Mouse (Mus musculus): ENCODE results near the gene Nutm2. TPM values are rescaled to one million over a fixed set of nuclear protein-coding genes. Genes with fewer than 3 reads are reported as not detected.

Gene Nutm2
- total RNA-seq (2023) = not detected

DNA sequence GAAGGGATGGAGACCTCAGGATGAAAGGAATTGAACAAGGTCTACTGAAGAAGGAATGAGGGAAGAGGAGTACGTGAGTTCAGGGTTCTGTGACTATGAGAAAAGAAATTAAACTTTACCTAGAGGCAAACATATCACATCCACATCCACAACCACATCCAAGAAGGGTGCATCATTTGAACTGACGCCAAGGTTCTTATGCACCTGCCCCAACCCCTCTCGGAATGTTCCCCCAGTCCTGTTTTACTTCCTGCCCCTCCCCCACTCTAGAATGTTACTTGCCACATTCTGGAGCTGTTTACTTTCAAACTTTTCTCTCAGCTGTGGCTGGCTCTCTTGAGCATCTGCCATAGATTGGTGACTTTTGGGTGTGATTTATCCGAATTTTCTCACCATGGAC, at the start of gene Nutm2:
Gene Nutm2 (plus strand): TSS at position 301 of the 400 bp plus-strand sequence.

DNA sequence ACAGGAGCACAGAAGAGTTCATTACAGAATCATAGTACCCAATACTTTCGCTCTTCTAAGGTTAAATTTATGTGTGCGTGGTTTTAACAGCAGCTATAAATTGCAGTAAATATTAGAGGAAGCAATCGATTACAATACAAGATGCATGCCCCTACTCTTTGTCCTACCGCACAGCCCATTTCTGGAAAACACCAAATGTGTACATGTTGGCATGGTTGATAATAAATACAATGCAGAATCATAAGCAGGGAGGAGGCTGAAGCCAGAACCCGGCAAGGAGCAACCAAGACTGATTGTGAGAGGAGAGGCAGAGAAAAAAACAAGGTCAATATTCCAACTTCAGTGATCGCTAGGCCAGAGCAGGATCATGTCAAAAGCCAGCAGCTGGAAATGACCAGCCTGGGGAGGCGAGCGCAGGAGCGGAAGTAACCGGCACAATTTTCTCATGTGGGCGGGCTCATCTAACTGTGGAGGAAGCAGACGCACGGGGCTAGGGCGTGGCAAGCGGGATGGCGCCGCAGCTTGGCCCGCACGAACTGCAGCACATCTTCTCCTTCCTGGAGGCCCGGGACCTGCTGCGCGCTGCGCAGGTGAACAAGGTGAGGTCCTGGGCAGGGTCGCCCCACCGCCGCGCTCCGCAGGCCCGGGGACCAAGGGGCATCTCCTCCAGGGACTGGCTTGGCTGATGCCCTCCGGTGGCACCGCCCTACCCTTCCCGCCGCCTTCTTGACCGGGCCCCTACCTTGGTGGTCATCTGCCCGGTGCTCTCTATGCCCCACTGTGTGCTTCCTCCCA, 49.5 kb upstream of the Nutm2 start, which contains the start of gene Fbxw17:
Gene Fbxw17 (plus strand): TSS at position 476 of the 795 bp plus-strand sequence.

DNA sequence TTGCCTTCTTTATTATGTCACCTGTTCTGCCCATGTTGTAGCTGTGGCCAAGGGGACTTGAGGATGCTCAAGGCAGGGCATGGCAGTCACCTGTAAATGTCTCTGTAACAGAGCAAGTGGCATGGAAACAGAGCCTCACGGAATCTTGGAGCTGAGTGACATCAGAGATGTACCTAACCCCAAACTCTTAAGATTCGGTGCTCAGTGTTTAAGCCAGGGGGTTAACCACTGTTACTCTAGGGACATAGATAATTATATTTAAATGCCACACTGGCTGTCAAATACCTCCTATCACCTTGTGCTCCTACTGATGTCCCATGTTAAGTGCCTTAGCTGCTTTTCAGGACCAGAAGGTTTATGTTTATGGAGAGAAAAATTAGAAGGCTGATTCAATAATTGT, 23.3 kb upstream of the Nutm2 start, which contains the start of gene Gm47429:
Gene Gm47429 (minus strand): TSS at position 101 of the 400 bp plus-strand sequence.

Other genes with a start within 250 kb of the Nutm2 start
- gene Gm906, start 217.0 kb upstream of the Nutm2 start, total RNA-seq (2023) = not detected
- gene Fbxw17, start 49.4 kb upstream of the Nutm2 start, total RNA-seq (2023) = 10 to 100 TPM; 12.1 to 15.7 TPM
- not detected for gene Gm47429, start 23.4 kb upstream of the Nutm2 start, total RNA-seq (2023)
- not detected for gene Gm904, start 175.9 kb downstream of the Nutm2 start, total RNA-seq (2023)
- gene Gm8765, start 231.0 kb downstream of the Nutm2 start, total RNA-seq (2023) = not detected

Data from B cell, adult 67 days (primary cell).